Mouse (Mus musculus) MEL (cell line): Measurements from ENCODE around the gene Meis3.

Experiments used
- BHLHE40 ChIP-seq: IDR thresholded peaks from 2 replicates; pipeline ENCODE4 v1.6.1; 2012; ENCODE audit warnings: low read depth, mild to moderate bottlenecking, inconsistent platforms, low read length, improper control_type of control experiment, borderline replicate concordance
- JUND ChIP-seq: IDR thresholded peaks from 2 replicates; pipeline ENCODE4 v1.6.1; 2011; ENCODE audit warnings: low read depth, mild to moderate bottlenecking, improper control_type of control experiment, low read length
- MXI1 ChIP-seq: IDR thresholded peaks from 2 replicates; pipeline ENCODE4 v1.6.1; 2011; ENCODE audit warnings: mild to moderate bottlenecking, low read depth, low read length, improper control_type of control experiment
- MYB ChIP-seq: IDR thresholded peaks from 2 replicates; pipeline ENCODE4 v1.6.1; 2011; ENCODE audit warnings: mild to moderate bottlenecking, low read depth, low read length, improper control_type of control experiment
- POLR2A ChIP-seq, 2 experiments: IDR thresholded peaks; 2 replicates each; pipeline ENCODE4 v1.6.1; 2011 to 2012; ENCODE audit warnings: low read length in 2 of 2, mild to moderate bottlenecking in 2 of 2, control low read depth in 1 of 2, improper control_type of control experiment in 1 of 2, low read depth in 1 of 2, moderate library complexity in 1 of 2; ENCODE audit not compliant: control insufficient read depth in 1 of 2, insufficient read depth in 1 of 2, poor library complexity in 1 of 2

GRCm38 (mm10) chr7:16202756-16203504 lies 28.0 kb downstream of the Meis3 start:
- TF ChIP-seq MXI1: no peak
- TF ChIP-seq JUND: no peak
- TF ChIP-seq BHLHE40: no peak
- no peak for TF ChIP-seq POLR2A (IDR thresholded peaks at IDR 0.05; ENCODE audit: control insufficient read depth in 1 of 2, insufficient read depth in 1 of 2, low read depth in 1 of 2, low read length in 2 of 2, poor library complexity in 1 of 2)
- no peak for TF ChIP-seq MYB
